Mouse (Mus musculus): ENCODE data around the gene Adamts8. TPM values are rescaled to one million over a fixed set of nuclear protein-coding genes. Genes with fewer than 3 reads are reported as not detected.
A peak's percentile ranks its signal among the peaks of the same experiment; 100 is the strongest.

Adamts8 gene
- polyA plus RNA-seq, 1 experiment from 2014 or later, result 4.1 TPM

DNA sequence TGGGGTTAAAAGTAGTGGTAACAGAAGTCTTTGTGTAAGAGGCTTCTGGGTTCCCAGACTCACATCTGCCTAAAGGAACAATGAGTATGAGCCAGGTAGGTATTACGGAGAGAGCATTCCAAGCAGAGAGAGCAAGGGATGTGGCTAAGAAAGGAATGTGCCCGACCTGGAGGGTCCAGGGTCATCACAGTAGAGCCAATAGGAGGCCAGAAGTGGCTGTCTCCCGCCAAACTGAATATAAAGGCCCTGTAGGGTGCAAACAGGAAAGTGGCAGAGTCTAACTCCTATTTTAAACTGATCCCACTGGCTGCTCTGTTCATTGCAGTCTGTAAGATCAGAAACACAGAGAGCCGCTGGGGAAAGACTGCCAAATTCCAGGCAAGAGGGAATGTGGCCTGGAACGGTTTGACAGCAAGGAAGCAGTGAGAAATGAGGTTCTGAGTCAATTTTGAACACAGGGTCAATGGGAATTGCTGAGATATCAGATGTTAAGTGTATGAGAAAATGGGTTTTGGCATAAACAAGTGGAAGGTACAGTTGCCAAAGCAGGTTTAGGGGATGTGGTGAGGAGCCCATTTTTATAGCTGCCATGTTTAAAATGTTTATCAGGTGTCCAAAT lies 34.6 kb upstream of the Adamts8 start:
- Histone ChIP-seq H3K4me1 (ENCODE audit: control insufficient read depth, insufficient read depth, low read length) (no peaks in the 10 kb centered on the region), H3K36me3 (ENCODE audit: control insufficient read depth, insufficient read depth, low read length) (peaks cover 21% of the 10 kb centered on the region; the same call in 1 of the 2 replicates), H3K4me2 (ENCODE audit: low read depth, low read length) (no peak overlapping the region), H3K4me3 (ENCODE audit: low read depth, low read length) (no peak overlapping the region), H3K27ac (replicated peaks; ENCODE audit: low read depth, low read length) (no peak overlapping the region), H3K27me3 (replicated peaks; ENCODE audit: control insufficient read depth, insufficient read depth, low read length) (no peaks in the 10 kb centered on the region), H3K9ac (ENCODE audit: low read depth, low read length) (no peak overlapping the region), H3K9me3 (ENCODE audit: control insufficient read depth, low read length) (no peaks in the 10 kb centered on the region)
- DNase-seq (ENCODE audit: low spot score), result peak; percentile 66
- WGBS, result 46% methylated on average over 5 of the region's 5 CpGs
- ATAC-seq (ENCODE audit: low read depth), result no peak

GRCm38 (mm10) chr9:30908296-30908690 lies 34.1 kb upstream of the Adamts8 start:
- WGBS, result 78% methylated on average over 5 of the region's 5 CpGs
- no peak for ATAC-seq (ENCODE audit: low read depth)
- no peak overlapping the region for H3K27ac ChIP-seq (replicated peaks; ENCODE audit: low read depth, low read length)

DNA sequence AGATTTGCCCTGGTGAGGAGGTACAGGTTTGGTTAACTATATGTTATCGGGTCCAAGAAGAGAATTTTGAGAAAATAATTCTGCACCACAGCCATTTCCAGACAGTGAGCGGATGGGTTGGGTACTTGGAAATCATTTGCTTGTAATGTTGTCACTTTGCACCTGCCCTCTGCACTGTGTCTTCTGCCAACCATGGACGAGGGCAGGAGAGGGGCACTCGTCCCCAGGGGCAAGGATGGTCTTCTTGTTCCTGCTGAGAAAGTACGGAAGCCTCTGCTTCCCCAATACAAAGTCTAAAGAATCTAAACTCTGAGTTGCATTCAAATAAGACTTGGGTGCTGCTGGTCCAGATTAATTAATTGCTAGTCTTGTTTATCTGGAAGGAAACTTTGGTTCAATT lies 33.4 kb upstream of the Adamts8 start:
- no peaks in the 10 kb centered on the region for H3K4me1 ChIP-seq (ENCODE audit: control insufficient read depth, insufficient read depth, low read length)
- H3K9ac ChIP-seq (ENCODE audit: low read depth, low read length), result no peak overlapping the region
- H3K9me3 ChIP-seq (ENCODE audit: control insufficient read depth, low read length), result no peaks in the 10 kb centered on the region
- DNase-seq (ENCODE audit: low spot score), result no peak
- no peak overlapping the region for H3K27ac ChIP-seq (replicated peaks; ENCODE audit: low read depth, low read length)
- H3K4me2 ChIP-seq (ENCODE audit: low read depth, low read length), result no peak overlapping the region
- ATAC-seq (ENCODE audit: low read depth), result no peak
- 75% methylated on average over 5 of the region's 5 CpGs for WGBS
- H3K4me3 ChIP-seq (ENCODE audit: low read depth, low read length), result no peak overlapping the region
- peaks cover 14% of the 10 kb centered on the region; the same call in 1 of the 2 replicates for H3K36me3 ChIP-seq (ENCODE audit: control insufficient read depth, insufficient read depth, low read length)
- H3K27me3 ChIP-seq (replicated peaks; ENCODE audit: control insufficient read depth, insufficient read depth, low read length), result no peaks in the 10 kb centered on the region

More at GRCm38 (mm10) chr9:30908296-30908690, 34.1 kb upstream of the Adamts8 start:
- Histone ChIP-seq H3K9ac (ENCODE audit: low read depth, low read length) (no peak overlapping the region), H3K4me2 (ENCODE audit: low read depth, low read length) (no peak overlapping the region), H3K4me1 (ENCODE audit: control insufficient read depth, insufficient read depth, low read length) (no peaks in the 10 kb centered on the region), H3K27me3 (replicated peaks; ENCODE audit: control insufficient read depth, insufficient read depth, low read length) (no peaks in the 10 kb centered on the region), H3K9me3 (ENCODE audit: control insufficient read depth, low read length) (no peaks in the 10 kb centered on the region), H3K36me3 (ENCODE audit: control insufficient read depth, insufficient read depth, low read length) (peaks cover 15% of the 10 kb centered on the region; the same call in 1 of the 2 replicates), H3K4me3 (ENCODE audit: low read depth, low read length) (no peak overlapping the region)
- no peak for DNase-seq (ENCODE audit: low spot score)

- no peak for DNase-seq (ENCODE audit: low spot score)
- Histone ChIP-seq H3K27ac (replicated peaks; ENCODE audit: low read depth, low read length) (no peak overlapping the region), H3K4me1 (ENCODE audit: control insufficient read depth, insufficient read depth, low read length) (no peaks in the 10 kb centered on the region), H3K4me3 (ENCODE audit: low read depth, low read length) (no peak overlapping the region), H3K36me3 (ENCODE audit: control insufficient read depth, insufficient read depth, low read length) (0 out of 2 replicates have a peak, but pooled peaks cover 5% of the 10 kb centered on the region), H3K27me3 (replicated peaks; ENCODE audit: control insufficient read depth, insufficient read depth, low read length) (no peaks in the 10 kb centered on the region), H3K9ac (ENCODE audit: low read depth, low read length) (no peak overlapping the region), H3K4me2 (ENCODE audit: low read depth, low read length) (no peak overlapping the region), H3K9me3 (ENCODE audit: control insufficient read depth, low read length) (no peaks in the 10 kb centered on the region)
- ATAC-seq (ENCODE audit: low read depth), result no peak
- 87% methylated on average over 5 of the region's 5 CpGs for WGBS
Measured at GRCm38 (mm10) chr9:30910491-30910890, 31.9 kb upstream of the Adamts8 start.

- Histone ChIP-seq H3K4me1 (ENCODE audit: control insufficient read depth, insufficient read depth, low read length) (no peaks in the 10 kb centered on the region), H3K36me3 (ENCODE audit: control insufficient read depth, insufficient read depth, low read length) (no peaks in the 10 kb centered on the region), H3K27ac (replicated peaks; ENCODE audit: low read depth, low read length) (no peak overlapping the region), H3K4me3 (ENCODE audit: low read depth, low read length) (no peak overlapping the region), H3K9me3 (ENCODE audit: control insufficient read depth, low read length) (no peaks in the 10 kb centered on the region), H3K4me2 (ENCODE audit: low read depth, low read length) (no peak overlapping the region), H3K9ac (ENCODE audit: low read depth, low read length) (no peak overlapping the region), H3K27me3 (replicated peaks; ENCODE audit: control insufficient read depth, insufficient read depth, low read length) (no peaks in the 10 kb centered on the region)
- ATAC-seq (ENCODE audit: low read depth) (no peak), DNase-seq (ENCODE audit: low spot score) (no peak)
- WGBS, result 68% methylated on average over 3 of the region's 3 CpGs
Measured at GRCm38 (mm10) chr9:30912161-30912560, 30.2 kb upstream of the Adamts8 start.

- H3K9ac ChIP-seq (ENCODE audit: low read depth, low read length), result no peak overlapping the region
- peaks cover 5% of the 10 kb centered on the region; the same call in 1 of the 2 replicates for H3K4me1 ChIP-seq (ENCODE audit: control insufficient read depth, insufficient read depth, low read length)
- H3K27me3 ChIP-seq (replicated peaks; ENCODE audit: control insufficient read depth, insufficient read depth, low read length), result no peaks in the 10 kb centered on the region
- DNase-seq (ENCODE audit: low spot score) (no peak), ATAC-seq (ENCODE audit: low read depth) (no peak)
- no peaks in the 10 kb centered on the region for H3K36me3 ChIP-seq (ENCODE audit: control insufficient read depth, insufficient read depth, low read length)
- H3K27ac ChIP-seq (replicated peaks; ENCODE audit: low read depth, low read length), result no peak overlapping the region
- H3K4me2 ChIP-seq (ENCODE audit: low read depth, low read length), result no peak overlapping the region
- H3K9me3 ChIP-seq (ENCODE audit: control insufficient read depth, low read length), result no peaks in the 10 kb centered on the region
- 73% methylated on average over 3 of the region's 3 CpGs for WGBS
- H3K4me3 ChIP-seq (ENCODE audit: low read depth, low read length), result no peak overlapping the region
Measured at GRCm38 (mm10) chr9:30913429-30913828, 28.9 kb upstream of the Adamts8 start.

DNA sequence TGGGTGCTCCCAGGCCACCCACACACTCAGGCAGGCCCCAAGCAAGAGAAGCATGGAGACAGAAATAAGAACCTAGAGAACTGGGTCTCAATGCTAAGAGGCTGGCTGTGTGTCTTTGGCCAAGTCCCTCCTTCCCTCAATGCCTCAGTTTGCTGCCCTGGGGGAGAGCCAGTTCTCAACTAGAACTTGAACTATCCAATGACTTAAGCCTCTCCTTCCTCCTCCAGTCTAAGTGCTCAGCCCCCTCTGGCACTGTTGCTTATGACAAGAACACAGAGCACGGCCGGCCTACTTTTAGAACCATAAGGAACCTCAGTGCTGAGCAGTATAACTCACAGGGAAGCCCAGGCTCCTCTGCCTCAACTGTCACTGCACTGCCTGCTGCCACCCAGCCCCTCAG lies 28.1 kb upstream of the Adamts8 start:
- Histone ChIP-seq H3K36me3 (ENCODE audit: control insufficient read depth, insufficient read depth, low read length) (no peaks in the 10 kb centered on the region), H3K27ac (replicated peaks; ENCODE audit: low read depth, low read length) (no peak overlapping the region), H3K4me2 (ENCODE audit: low read depth, low read length) (no peak overlapping the region), H3K9me3 (ENCODE audit: control insufficient read depth, low read length) (no peaks in the 10 kb centered on the region), H3K4me3 (ENCODE audit: low read depth, low read length) (no peak overlapping the region), H3K4me1 (ENCODE audit: control insufficient read depth, insufficient read depth, low read length) (peaks cover 13% of the 10 kb centered on the region; the same call in 1 of the 2 replicates), H3K9ac (ENCODE audit: low read depth, low read length) (no peak overlapping the region), H3K27me3 (replicated peaks; ENCODE audit: control insufficient read depth, insufficient read depth, low read length) (no peaks in the 10 kb centered on the region)
- DNase-seq (ENCODE audit: low spot score) (no peak), ATAC-seq (ENCODE audit: low read depth) (no peak)
- WGBS, result 85% methylated on average over 2 of the region's 2 CpGs

- DNase-seq (ENCODE audit: low spot score) (no peak), ATAC-seq (ENCODE audit: low read depth) (peak; percentile 26; the same call in 1 of the 2 replicates)
- no peak overlapping the region for H3K4me3 ChIP-seq (ENCODE audit: low read depth, low read length)
- 76% methylated on average over 6 of the region's 6 CpGs for WGBS
- no peak overlapping the region for H3K4me2 ChIP-seq (ENCODE audit: low read depth, low read length)
- H3K27ac ChIP-seq (replicated peaks; ENCODE audit: low read depth, low read length), result no peak overlapping the region
- H3K36me3 ChIP-seq (ENCODE audit: control insufficient read depth, insufficient read depth, low read length), result no peaks in the 10 kb centered on the region
- H3K9me3 ChIP-seq (ENCODE audit: control insufficient read depth, low read length), result no peaks in the 10 kb centered on the region
- no peak overlapping the region for H3K9ac ChIP-seq (ENCODE audit: low read depth, low read length)
- peaks cover 16% of the 10 kb centered on the region; the same call in 1 of the 2 replicates for H3K4me1 ChIP-seq (ENCODE audit: control insufficient read depth, insufficient read depth, low read length)
- peaks cover 4% of the 10 kb centered on the region for H3K27me3 ChIP-seq (replicated peaks; ENCODE audit: control insufficient read depth, insufficient read depth, low read length)
Measured at GRCm38 (mm10) chr9:30916266-30916968, 25.9 kb upstream of the Adamts8 start.
